Mouse (Mus musculus): ENCODE measurements around the gene Lrrc8c.

The Lrrc8c gene

DNA sequence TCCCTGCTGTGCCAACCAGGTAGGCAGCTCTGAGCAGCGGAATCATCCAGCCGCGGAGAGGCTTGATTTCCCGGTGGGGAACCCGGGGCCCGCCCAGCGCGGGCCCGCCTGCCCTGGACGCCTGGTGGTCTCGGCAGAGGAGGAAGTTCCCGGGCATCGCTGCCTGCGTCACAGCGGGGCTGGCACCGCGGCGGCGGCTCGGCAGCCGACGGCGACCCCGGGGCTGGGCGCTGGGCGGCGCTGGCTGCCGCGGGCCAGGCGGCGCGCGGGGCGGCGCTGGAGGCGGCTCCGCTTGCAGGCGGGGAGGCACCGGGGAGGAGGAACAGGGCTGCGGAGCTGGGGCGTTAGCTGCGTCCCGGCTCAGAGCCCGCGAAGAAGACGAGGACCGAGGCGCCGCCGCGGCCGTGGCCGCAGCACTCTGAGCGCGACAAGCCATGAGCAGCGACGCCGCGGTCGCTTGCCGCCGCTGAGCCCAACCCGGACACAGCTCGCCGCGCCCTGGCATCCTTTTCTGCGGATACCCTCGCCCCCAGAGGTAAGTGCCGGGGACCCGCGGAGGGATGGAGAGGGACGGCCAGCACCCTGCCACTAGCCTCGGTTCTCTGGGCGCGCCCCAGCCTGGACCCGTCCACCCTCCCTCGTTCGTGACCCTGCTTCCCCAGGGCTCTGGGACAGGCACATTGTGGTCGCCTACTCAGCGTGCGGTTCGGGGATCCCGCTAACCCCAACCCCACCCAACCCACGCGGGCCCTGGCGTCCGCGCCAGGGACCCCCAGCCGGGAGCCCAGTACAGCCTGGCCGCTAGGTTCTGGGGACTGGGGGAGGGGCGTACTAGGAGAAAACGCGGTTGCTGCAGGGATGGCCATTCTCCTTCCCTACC, at the start of gene Lrrc8c:
TSS of gene Lrrc8c (plus strand) at position 293 of the 880 bp plus-strand sequence.
- DNase-seq (ENCODE audit: low spot score in 2 of 2) = peak; percentile 63 to 77

DNA sequence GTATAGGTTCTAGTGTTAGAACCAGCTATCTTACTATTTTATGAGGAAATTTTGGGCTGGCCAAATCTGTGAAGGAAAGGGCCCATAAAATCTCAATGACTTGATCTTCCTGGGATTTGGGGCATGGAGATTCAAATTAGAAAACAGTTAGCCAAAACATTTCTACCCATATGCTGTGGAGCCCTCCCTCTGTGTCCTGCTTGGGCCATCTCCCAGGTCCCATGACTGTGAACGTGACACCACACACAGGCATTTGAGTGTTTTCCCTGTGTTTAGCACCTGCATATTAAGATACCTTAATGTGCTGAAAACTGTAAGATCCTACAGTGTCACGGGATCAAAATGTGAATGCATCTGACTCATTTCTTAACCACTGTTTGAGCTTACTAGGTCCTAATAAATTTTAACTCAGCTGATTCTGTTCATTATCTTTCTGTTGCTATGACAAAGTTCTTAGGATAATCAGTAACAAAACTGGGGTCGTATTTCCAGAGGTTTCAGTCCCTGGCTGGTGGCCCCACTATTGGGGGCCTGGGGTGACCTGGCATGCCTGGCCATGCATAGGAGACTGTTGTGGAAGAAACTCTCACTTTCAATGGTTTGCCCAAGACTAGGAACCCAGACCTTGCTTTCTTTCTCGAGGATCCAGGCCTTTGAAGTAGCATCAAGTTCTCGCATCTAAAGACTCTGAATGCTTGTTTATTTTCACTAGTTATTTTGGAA, 46.0 kb upstream of the Lrrc8c start:
- no peak for DNase-seq (ENCODE audit: low spot score in 2 of 2)

DNA sequence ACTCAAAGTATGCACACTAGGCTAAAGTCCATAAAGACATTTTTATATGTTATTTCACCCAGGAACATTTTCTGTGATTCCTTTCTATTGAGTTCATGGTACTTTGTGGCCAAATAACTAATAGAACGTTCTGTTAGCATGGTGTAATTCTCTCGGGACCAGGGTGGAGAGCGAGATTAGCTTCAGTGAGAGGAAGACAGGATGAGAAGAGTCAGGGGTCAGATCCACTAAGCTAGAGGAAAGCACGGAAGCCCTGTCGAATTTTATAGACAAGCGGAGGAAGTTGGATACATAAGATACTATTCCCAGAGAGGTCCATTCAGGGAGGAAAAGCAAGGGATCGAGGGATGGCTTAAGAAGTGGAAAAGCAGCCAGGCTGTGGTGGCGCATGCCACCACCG, 41.7 kb upstream of the Lrrc8c start:
- DNase-seq (ENCODE audit: low spot score in 2 of 2) = no peak

DNA sequence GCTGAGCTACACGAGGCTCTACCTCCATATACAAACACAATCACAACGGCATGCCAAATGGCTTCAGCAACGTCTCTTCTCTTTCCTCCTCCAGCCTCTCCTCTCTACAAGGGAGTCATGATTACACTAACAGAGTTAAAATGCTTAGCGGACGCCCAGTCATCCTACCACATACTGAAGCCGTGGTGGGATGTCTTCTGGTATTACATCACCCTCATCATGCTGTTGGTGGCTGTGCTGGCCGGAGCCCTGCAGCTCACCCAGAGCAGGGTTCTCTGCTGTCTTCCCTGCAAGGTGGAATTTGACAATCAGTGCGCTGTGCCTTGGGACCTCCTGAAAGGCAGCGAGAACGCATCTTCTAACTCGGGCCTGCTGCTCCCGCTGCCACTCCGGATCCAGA, 39.5 kb upstream of the Lrrc8c start:
- DNase-seq (ENCODE audit: low spot score in 2 of 2) = no peak

DNA sequence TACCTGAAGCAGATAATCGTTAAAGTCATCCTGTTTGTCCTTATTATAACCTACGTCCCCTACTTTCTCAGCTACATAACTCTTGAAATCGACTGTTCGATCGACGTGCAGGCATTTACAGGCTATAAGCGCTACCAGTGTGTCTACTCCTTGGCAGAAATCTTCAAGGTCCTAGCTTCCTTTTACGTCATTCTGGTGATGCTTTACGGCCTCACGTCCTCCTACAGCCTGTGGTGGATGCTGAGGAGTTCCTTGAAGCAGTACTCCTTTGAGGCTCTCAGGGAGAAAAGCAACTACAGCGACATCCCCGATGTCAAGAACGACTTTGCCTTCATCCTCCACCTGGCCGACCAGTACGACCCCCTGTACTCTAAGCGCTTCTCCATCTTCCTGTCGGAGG, 38.6 kb upstream of the Lrrc8c start:
- no peak for DNase-seq (ENCODE audit: low spot score in 2 of 2)

DNA sequence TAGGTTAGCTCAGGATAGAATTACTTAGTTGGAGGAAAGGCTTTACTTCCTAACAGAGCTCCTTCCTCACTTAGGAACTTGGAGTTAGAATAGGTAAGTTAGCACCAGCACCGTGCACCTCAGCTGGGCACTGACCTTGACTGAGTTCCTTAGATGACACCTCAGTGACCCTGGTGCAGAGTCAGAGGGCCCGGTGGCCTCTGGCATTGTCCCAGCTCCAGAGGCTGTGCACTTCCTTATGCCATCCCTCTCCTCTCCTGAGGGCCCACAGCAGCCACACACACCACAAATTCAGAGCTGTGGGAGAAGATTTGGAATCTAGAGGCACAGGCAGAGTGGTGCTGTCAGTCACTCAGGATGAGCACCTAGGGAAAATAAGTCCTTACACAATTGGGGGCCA, 35.6 kb upstream of the Lrrc8c start:
- no peak for DNase-seq (ENCODE audit: low spot score in 2 of 2)

DNA sequence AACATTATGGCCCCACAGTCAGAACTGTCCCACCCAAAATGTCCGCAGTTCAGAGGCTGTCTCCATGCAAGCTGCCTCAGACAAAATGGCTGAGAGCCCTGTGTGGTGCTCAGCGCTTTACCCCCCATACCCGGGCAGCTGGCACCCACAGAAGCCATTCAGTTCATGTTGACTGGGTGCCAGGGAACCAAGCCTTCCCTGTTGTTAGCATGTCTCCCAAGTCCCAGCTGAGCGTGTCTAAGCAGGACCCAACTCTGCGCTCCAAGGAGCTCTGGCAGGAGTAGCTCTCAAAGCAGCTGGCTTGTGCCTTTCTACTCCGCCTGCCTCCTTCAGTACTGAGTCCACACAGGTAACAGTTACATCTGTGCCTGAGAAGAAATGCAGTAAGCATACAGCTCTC, 34.9 kb upstream of the Lrrc8c start:
- no peak for DNase-seq (ENCODE audit: low spot score in 2 of 2)

DNA sequence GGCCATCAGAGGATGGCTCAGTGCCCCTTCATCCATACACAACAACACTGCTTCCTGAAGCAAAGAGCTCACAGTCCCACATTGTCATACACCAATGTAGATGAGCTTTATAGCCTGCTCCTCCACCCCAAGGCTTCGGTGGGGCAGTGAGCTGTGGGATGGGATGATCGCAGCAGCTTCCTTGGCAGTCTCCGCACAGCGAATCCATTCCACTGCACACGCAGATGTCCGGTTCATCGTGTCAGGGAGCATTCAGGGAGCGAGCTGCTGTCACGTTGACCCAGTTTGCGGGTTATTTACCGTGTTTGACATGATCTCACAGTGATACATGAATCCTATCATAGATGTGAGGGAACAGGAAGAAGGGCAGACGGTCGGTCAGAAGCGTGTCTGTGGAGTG, 34.3 kb upstream of the Lrrc8c start:
- no peak for DNase-seq (ENCODE audit: low spot score in 2 of 2)

DNA sequence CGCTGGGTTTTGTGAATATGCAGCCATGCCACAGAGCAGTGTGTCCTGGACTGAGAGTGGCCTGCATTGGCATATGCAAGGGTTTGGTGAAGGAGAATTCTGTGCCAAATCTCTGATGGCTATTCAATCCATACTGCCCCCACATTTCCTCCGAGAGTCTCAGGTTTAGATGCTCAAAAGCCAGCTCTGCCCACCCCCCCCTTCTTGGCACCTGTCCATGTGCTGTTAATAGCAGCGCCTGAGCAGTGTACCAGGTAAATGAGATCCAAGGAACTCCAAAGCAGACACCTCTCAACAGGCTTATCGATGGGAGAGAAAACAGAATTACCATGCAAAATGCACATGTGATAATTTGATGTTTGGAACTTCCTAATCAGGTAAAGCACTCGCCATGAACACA, 29.0 kb upstream of the Lrrc8c start:
- no peak for DNase-seq (ENCODE audit: low spot score in 2 of 2)

DNA sequence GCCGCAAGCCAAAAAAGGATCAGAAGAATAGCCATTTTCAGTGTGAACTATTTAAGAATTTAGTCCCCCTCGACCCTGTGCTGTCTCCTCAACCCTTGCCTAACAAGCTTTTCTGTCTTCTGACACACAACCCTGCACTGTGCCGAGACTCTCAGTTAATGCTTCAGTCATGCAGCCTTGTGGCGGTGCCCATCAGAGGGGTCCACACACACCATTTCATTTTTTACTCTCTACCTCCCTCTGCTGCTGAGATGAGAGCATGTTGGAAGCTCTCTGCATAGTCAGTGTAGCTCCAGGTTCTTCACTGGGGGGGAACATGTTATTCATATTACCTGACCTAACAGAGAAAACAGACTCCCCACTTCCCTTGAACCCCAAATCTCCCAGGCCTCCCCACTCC, 27.8 kb upstream of the Lrrc8c start:
- no peak for DNase-seq (ENCODE audit: low spot score in 2 of 2)

DNA sequence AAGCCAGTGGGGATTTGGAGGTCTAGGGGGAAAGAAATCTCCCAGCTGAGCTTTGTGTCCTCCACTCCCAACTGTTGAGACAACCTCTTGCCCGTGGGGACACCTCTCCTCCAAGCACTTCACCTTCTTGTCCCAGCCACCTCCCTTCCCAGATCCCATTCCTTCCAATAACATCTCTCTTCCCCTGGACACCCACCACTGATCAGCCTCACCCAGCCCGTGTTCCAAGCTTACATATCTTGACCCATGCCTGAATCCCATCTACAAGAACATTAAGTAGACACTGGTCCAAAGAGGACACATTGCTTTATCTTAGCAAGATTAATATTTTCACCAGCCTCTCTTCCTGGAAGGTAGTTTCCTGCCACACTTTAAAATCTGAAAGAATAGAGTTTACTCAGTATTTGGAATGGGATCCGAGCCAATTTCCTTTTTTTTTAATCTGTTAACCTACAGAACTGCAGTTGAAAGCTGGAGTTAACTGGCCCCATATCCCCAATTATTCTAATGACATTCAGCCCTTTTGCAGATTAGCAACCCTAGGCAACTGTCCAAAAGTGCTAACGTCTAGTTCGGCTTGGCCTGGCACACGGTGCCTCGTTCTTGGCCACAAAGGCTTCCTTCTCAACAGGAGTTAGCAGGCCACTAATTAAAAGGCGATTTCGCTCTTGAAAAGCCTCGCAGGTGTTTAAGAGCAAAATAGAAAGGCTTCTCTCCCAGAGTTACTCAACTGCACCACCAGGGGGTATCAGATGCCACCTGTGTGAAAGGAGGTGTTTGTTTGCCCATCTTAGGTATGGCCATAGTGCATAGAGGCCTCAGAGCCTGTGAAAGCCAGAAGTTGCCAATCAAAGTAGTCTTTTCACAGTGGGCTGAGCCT, 26.6 kb upstream of the Lrrc8c start:
- DNase-seq (ENCODE audit: low spot score in 2 of 2) = no peak

DNA sequence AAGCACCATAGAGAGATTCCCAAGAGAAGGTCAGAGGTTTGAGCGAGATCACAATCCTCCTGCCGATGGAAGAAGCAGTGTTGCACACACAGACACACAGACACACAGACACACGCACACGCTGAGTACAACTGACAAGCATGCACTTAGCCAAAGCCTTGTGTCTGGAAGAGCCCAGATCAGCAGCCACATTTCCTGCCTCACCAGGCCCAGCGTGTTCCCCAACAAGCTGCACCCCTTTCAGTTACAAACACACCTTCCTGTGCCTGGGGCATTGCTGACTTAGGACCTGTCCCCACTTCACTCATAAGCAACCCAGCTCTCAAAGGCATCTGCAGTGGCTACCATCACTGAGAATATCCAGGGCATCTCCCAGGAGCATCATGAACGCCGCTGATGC, 25.8 kb upstream of the Lrrc8c start:
- DNase-seq (ENCODE audit: low spot score in 2 of 2) = no peak

DNA sequence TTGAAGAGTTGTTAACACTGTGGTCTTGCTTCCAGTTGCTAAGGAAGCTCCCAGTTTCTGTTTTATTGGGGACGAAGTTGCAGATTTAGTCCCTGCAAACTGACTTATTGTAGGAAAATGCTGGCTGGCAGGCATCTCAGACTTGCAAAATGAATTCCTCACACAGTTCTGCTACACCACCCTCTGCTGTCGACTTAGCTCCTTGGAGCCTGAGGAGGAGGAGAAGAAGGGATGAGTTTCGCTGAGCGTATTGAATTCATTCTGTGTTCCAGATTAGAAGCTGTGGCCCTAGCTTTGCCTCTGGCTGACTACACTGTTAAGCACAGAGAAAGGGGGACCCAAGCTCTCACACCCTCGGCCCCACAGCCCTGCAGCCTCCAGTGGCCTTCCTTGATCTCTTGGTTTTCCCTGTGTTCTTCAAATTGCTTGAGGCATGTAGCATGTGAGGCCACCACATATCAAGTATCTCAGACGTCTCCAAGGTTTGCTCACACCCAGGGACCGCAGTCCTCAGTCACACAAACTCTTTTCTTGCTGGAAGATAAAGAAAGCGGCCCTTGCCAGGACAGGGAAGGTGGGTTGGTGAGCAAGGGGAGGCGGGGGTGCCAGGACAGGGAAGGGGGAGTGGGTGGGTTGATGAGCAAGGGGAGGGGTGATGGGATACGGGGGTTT, 24.8 kb upstream of the Lrrc8c start:
- no peak for DNase-seq (ENCODE audit: low spot score in 2 of 2)

DNA sequence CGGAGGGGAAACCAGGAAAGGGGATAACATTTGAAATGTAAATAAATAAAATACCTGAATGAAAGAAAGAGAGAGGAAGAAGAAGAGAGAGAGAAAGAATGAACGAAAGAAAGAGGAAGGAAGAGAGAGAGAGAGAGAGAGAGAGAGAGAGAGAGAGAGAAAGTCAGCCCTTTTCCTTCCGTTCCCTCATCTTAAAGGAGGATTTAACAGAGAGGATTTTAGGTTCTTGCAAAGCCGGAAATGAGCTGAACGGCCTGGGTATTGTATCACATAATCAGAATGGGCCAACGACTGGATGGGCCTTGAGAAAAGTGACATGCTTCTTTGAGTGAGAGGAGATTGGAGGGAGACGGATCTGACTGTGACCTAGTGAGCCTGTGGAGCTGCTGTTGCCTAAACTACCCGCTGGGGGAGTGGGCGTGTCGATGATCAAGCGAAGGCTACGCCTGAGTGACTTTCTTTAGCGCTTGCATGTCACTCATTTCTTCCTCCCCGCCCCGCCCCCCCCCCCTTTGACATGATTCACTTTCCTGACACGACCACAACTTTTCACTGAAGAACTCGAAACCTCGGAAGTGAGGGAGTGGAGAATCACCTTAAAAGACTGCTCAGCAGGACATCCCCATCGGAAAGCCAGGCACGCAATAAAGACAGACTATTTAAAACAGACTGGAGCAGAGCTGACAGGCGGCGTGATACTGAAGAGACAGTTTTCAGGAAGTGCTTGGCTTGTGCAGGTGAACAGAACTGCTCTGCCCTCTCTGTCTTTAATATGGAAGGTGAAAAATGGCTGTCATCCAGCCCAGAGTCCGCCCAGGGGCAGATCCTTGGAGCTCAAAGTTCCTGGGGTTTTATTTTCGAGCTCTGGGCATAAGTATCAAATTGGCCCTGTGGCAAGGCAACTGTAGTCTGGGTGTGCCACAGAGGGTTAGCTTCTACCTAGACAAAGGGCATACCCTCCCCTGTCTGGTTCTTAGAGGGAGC, 24.0 kb upstream of the Lrrc8c start:
- peak; percentile 52 to 74 for DNase-seq (ENCODE audit: low spot score in 2 of 2)

DNA sequence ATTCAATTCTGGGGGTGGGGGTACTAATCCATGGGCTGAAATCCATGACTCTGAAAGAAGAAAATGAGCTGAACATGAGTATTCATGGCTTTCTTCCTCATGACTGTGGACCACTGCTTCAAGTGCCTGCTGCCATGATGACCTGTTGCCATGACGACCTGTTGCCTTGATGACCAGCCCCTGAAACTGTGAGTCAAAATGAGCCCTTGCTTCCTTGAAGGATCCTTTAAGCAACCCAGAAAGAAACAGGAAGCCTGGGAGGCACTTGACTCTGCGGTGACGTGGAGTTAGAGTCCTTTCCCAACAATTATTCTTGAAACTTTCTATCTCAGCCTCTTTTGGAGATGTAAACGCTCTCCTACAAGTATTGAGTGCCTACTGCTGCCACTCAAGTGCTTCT, 23.1 kb upstream of the Lrrc8c start:
- no peak for DNase-seq (ENCODE audit: low spot score in 2 of 2)

DNA sequence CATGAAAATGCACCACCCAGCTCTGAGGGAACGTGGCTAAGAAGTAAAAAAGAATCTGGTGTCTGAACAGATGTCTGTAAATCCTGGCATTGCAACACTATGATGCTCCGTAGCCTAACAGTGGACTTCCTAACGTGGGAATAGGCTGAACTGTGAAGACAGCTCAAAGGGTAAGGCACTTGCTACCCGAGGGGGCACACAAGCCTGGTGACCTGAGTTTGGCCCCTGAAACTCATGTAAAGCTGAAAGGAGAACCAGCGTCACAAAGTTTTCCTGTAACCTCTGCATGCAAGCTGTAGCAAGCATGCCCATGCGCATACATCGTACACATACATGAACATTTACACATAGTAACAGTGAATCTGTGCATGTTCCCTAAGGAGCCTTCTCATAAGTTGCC, 22.6 kb upstream of the Lrrc8c start:
- DNase-seq (ENCODE audit: low spot score in 2 of 2) = no peak

DNA sequence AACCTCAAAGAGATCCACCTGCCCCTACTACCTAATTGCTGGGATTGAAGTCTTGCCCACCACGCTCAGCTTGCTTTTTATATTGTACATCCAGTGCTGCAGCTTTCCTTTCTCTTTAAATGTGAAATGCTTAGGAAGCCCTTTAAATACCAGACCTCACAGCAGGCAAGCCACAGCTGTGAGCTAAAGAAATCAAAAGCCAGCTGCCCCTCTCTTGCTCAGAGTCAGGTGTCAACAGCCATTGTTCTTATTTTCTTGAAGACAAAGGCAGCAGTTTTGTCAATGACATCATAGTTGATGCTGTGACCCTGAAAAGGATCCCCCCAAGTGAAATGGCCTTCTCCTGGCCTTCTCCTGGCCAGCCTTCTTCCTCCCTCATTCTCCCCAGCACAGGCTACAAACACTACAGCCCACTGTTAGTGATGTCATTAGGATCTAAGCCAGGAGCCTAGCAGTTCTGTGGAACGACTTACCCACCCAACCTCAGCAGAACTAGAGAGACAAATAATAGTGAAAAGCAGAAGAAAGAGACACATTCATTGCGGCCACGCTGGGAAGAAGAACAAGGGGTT, 20.7 kb upstream of the Lrrc8c start:
- no peak for DNase-seq (ENCODE audit: low spot score in 2 of 2)

DNA sequence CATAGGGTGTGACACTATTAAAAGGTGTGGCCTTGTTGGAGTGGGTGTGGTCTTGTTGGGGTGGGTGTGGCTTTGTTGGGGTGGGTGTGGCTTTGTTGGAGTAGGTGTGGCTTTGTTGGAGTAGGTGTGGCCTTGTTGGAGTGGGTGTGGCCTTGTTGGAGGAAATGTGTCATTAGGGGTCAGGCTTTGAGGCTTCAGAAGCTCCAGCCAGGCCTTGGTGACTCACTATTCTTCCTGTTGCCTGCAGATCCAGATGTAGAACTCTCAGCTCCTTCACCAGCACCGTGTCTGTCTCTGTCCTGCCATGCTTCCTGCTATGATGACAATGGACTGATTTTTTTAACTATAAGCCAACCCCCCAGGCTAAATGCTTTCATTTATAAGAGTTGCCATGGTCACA, 19.8 kb upstream of the Lrrc8c start:
- DNase-seq (ENCODE audit: low spot score in 2 of 2) = no peak

DNA sequence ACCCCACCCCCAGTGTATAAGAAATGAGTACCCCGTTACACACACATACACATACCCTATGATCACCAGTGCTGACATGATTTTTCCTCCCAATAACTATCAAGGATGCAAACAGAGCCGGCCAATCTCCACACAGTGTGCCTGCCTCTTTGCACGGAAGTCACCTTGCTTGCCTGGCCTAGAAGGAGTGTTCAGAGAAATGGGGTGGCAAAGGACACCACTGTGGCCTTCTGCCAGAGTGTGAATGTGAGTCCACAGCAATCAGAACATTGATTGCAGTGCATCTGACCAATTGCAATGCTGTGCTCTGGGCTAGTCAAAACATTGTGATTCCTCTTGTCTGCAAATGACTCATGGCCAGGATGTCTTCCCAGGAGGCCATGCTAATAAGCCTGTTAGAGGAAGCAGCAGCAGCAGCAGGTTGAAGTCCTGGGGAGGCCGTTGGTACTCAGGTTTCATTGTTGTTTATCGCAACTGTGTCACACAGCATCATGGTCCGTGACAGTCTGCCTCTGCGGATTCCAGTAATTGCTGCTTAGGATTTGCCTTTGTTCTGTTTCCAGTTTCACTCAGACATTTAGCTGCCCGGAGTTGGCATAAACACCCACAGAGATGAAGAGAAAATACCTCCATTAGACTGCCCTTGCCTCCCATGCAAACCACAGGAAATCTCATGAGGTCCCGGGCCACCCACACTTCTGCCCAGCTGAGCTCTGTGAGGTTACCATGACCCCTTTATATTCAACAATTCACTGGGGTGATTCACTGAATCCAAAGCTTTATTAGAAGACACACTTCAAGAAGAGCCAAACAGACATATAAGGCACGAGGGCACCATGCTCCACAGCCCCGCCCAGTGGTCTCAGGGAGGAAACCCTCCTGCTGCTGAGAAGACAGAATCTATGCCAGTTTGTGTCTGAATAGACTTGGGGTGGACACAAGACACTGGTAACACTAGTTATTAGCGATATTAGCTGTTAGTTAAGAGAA, 18.8 kb upstream of the Lrrc8c start:
- no peak for DNase-seq (ENCODE audit: low spot score in 2 of 2)

Measured in urinary bladder, postnatal 36 days (tissue).